Mouse (Mus musculus) stomach, postnatal 0 days (tissue): Measurements from ENCODE around the gene Mapk1.

Experiments
- CTCF ChIP-seq: IDR thresholded peaks from 2 replicates; pipeline ENCODE4 v1.5.1; 2016; ENCODE audit warnings: antibody characterized with exemption, low read depth, mild to moderate bottlenecking, moderate library complexity
- EP300 ChIP-seq: optimal IDR thresholded peaks from 2 replicates; pipeline ENCODE3; 2016; ENCODE audit warnings: antibody characterized with exemption

DNA sequence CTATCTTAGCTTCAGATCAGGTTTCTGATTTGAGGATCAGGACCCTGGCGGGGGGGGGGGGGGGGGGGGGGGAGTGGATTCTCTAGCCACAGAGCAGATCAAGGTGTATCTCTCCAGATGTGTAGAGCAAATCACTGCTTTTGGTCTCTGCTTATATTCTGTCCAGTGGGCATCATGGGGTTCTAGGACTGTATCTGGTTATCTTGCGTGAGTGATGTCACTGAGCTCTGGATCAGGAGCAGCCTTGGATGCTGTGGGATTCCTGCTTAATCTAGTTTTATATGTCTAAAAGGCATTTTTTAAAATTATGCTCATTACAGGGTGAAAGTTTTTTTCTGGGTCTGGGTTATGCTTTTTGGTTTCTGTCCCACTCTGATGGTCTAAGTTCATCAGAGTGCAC, 546 bp upstream of the Mapk1 start:
- TF ChIP-seq CTCF (no peak), EP300 (no peak)
